Mouse (Mus musculus) forebrain, embryonic 11.5 days (tissue): ENCODE measurements around the gene Nedd9. TPM values are rescaled to one million over a fixed set of nuclear protein-coding genes. Genes with fewer than 3 reads are reported as not detected.
"Not testable (repeated sequence)": the region's sequence is repeated elsewhere in the genome, so short reads cannot be mapped to it uniquely, and the experiment has no call there.

ENCODE experiments used
- ATAC-seq: fragments of 200-750 bp; cut with Nextera tagmentation; replicated peaks from 2 replicates; pipeline ENCODE4 v1.8.0; 2017; ENCODE audit warnings: moderate TSS enrichment; ENCODE audit not compliant: low FRiP score
- DNase-seq: peaks from one replicate; pipeline ENCODE4 v3.0.0-alpha.2; 2017; ENCODE audit warnings: low spot score
- H3K27ac ChIP-seq: fragments of 300-500 bp; sonication (generic); 2 replicates; pipeline ENCODE4 v1.5.1; 2014; ENCODE audit warnings: low read depth, low read length
- H3K27me3 ChIP-seq: fragments of 300-500 bp; sonication (generic); 2 replicates; pipeline ENCODE4 v1.6.1; 2014; ENCODE audit warnings: mild to moderate bottlenecking, low read length, mixed read lengths; ENCODE audit not compliant: control insufficient read depth, insufficient read depth
- H3K36me3 ChIP-seq: fragments of 300-500 bp; sonication (generic); 2 replicates; pipeline ENCODE4 v1.6.1; 2014; ENCODE audit warnings: mild to moderate bottlenecking, low read length, moderate library complexity, mixed read lengths; ENCODE audit not compliant: control insufficient read depth, insufficient read depth
- H3K4me1 ChIP-seq: fragments of 300-500 bp; sonication (generic); replicated peaks from 2 replicates; pipeline ENCODE4 v1.6.1; 2014; ENCODE audit warnings: low read length, mixed read lengths; ENCODE audit not compliant: control insufficient read depth, insufficient read depth
- H3K4me2 ChIP-seq: fragments of 300-500 bp; sonication (generic); 2 replicates; pipeline ENCODE4 v1.6.1; 2014; ENCODE audit warnings: low read depth, mild to moderate bottlenecking, low read length, moderate library complexity, mixed read lengths; ENCODE audit not compliant: severe bottlenecking
- H3K4me3 ChIP-seq: fragments of 300-500 bp; sonication (generic); 2 replicates; pipeline ENCODE4 v1.5.1; 2014; ENCODE audit warnings: low read depth, low read length
- H3K9ac ChIP-seq: fragments of 300-500 bp; sonication (generic); 2 replicates; pipeline ENCODE4 v1.6.1; 2014; ENCODE audit warnings: low read length
- H3K9me3 ChIP-seq: fragments of 300-500 bp; sonication (generic); 2 replicates; pipeline ENCODE4 v1.6.1; 2016; ENCODE audit warnings: low read length, mixed read lengths; ENCODE audit not compliant: control insufficient read depth
- whole genome bisulfite sequencing: fragments of 180-500 bp; shearing (Covaris S2); extraction: QIAGEN DNeasy Blood & Tissue Kit; methylation state at CpG from one replicate; pipeline ENCODE4 v1.1.7; 2014; 5-methylcytosine and 5-hydroxymethylcytosine counted together
- polyA plus RNA-seq: library from polyadenylated mRNA; unstranded; fragments of >200 nt; fragmentation: Nextera tagmentation; extraction: Ambion mirVana; gene quantifications from 2 replicates; pipeline ENCODE4 v1.2.1, GENCODE M21; 2014

Gene Nedd9
- polyA plus RNA-seq, 1 experiment from 2014 or later = 27.0 TPM

GRCm38 (mm10) chr13:41286285-41286684 lies 200.9 kb downstream of the Nedd9 start:
- no peak for DNase-seq
- Histone ChIP-seq H3K4me3 (no peak overlapping the region), H3K9me3 (no peaks in the 10 kb centered on the region), H3K27ac (no peak overlapping the region), H3K36me3 (no peaks in the 10 kb centered on the region), H3K4me2 (no peak overlapping the region), H3K9ac (no peak overlapping the region), H3K4me1 (no peaks in the 10 kb centered on the region), H3K27me3 (no peaks in the 10 kb centered on the region)
- 89% methylated on average over 3 of the region's 3 CpGs for WGBS
- ATAC-seq = no peak

DNA sequence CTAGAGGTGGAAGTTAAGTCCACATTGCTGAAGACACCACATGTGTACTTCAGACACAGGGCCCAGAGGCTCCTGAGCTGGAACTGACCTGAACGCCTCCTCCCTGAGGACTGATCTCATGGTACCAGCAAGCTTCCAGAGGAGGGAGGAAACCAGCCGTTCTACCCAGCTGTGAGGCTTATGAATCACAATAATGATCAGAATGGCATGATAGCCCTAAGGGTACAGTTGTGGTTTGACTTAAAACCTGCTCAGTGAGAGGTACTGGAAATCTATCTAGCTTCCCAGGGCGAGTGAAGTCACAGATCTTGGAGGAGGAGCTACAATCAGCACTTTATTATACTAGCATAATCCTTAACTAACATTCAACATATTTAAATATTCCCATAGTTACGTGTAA lies 201.7 kb downstream of the Nedd9 start:
- ATAC-seq = no peak
- DNase-seq = no peak
- H3K4me1 ChIP-seq = no peaks in the 10 kb centered on the region
- no peak overlapping the region for H3K9ac ChIP-seq
- no peaks in the 10 kb centered on the region for H3K9me3 ChIP-seq
- no peak overlapping the region for H3K4me2 ChIP-seq
- H3K27ac ChIP-seq = no peak overlapping the region
- no peaks in the 10 kb centered on the region for H3K36me3 ChIP-seq
- H3K27me3 ChIP-seq = no peaks in the 10 kb centered on the region
- H3K4me3 ChIP-seq = no peak overlapping the region
- 92% methylated on average over 4 of the region's 4 CpGs for WGBS

GRCm38 (mm10) chr13:41283256-41283655 lies 203.9 kb downstream of the Nedd9 start:
- H3K36me3 ChIP-seq = no peaks in the 10 kb centered on the region
- DNase-seq (peak; percentile 78), ATAC-seq (no peak; the same call in 1 of the 2 replicates)
- H3K4me2 ChIP-seq = no peak overlapping the region
- no peak overlapping the region for H3K4me3 ChIP-seq
- H3K9me3 ChIP-seq = no peaks in the 10 kb centered on the region
- H3K4me1 ChIP-seq = no peaks in the 10 kb centered on the region
- no peak overlapping the region for H3K9ac ChIP-seq
- no peak overlapping the region for H3K27ac ChIP-seq
- 30% methylated on average over 5 of the region's 5 CpGs for WGBS
- H3K27me3 ChIP-seq = no peaks in the 10 kb centered on the region

DNA sequence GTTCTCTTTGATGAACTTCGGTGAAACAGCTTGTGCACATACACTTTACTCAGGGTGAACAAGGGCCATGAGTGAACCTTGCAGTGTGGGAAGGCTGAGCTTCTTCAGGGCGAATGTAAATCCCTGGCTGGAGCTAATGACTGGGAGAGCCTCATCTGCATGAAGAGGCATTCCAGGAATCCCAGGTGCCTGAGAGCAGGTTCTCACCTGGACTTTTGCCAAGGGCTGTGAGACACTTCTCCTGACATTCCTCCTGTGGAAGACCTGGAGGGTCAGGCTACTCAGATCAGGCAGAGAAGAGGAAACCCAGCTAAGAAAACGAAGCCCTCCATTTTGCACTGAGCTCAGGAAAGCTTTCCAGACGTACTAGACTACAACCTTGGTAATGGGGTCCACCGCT lies 206.5 kb downstream of the Nedd9 start:
- Histone ChIP-seq H3K4me3 (no peak overlapping the region), H3K4me1 (no peaks in the 10 kb centered on the region), H3K27ac (no peak overlapping the region), H3K9ac (no peak overlapping the region), H3K4me2 (no peak overlapping the region), H3K27me3 (no peaks in the 10 kb centered on the region), H3K36me3 (no peaks in the 10 kb centered on the region), H3K9me3 (no peaks in the 10 kb centered on the region)
- DNase-seq (no peak), ATAC-seq (no peak)
- WGBS = 80% methylated on average over 5 of the region's 5 CpGs

GRCm38 (mm10) chr13:41273927-41274650 lies 213.1 kb downstream of the Nedd9 start, which contains the start of gene Gm17364:
TSS of gene Gm17364 (minus strand) at chr13:41273977.
- no peaks in the 10 kb centered on the region for H3K36me3 ChIP-seq
- no peaks in the 10 kb centered on the region for H3K9me3 ChIP-seq
- ATAC-seq = no peak
- no peak for DNase-seq
- no peaks in the 10 kb centered on the region for H3K27me3 ChIP-seq
- H3K4me3 ChIP-seq = no peak within 1 kb of the TSS
- H3K9ac ChIP-seq = no peak within 1 kb of the TSS
- no peak within 1 kb of the TSS for H3K4me2 ChIP-seq
- H3K4me1 ChIP-seq = no peaks in the 10 kb centered on the region
- 93% methylated on average over 10 of the region's 10 CpGs for WGBS
- no peak within 1 kb of the TSS for H3K27ac ChIP-seq

- Histone ChIP-seq H3K4me1 (no peaks in the 10 kb centered on the region), H3K9ac (no peak overlapping the region), H3K4me3 (no peak overlapping the region), H3K27ac (no peak overlapping the region), H3K36me3 (no peaks in the 10 kb centered on the region), H3K9me3 (no peaks in the 10 kb centered on the region), H3K27me3 (no peaks in the 10 kb centered on the region), H3K4me2 (no peak overlapping the region)
- 49% methylated on average over 7 of the region's 7 CpGs for WGBS
- no peak for ATAC-seq
- no peak for DNase-seq
Observed at GRCm38 (mm10) chr13:41267827-41268408, 219.2 kb downstream of the Nedd9 start.

- no peak for DNase-seq
- no peak overlapping the region for H3K4me3 ChIP-seq
- ATAC-seq = no peak
- no peaks in the 10 kb centered on the region for H3K9me3 ChIP-seq
- H3K27ac ChIP-seq = no peak overlapping the region
- no peaks in the 10 kb centered on the region for H3K27me3 ChIP-seq
- WGBS = 90% methylated on average over 5 of the region's 5 CpGs
- no peaks in the 10 kb centered on the region for H3K36me3 ChIP-seq
- no peak overlapping the region for H3K4me2 ChIP-seq
- H3K9ac ChIP-seq = no peak overlapping the region
- H3K4me1 ChIP-seq = no peaks in the 10 kb centered on the region
Observed at GRCm38 (mm10) chr13:41263304-41264006, 223.7 kb downstream of the Nedd9 start.

- DNase-seq, H3K9ac ChIP-seq, H3K4me3 ChIP-seq, H3K9me3 ChIP-seq, H3K27me3 ChIP-seq, H3K27ac ChIP-seq, H3K4me2 ChIP-seq, H3K4me1 ChIP-seq, ATAC-seq, H3K36me3 ChIP-seq: not testable (repeated sequence)
- WGBS = 96% methylated on average over 8 of the region's 8 CpGs
Observed at GRCm38 (mm10) chr13:41261617-41262016, 225.5 kb downstream of the Nedd9 start.
